Mouse (Mus musculus) layer of hippocampus, adult 9-11 months (tissue): ENCODE data around the gene Msrb2.

Source experiments
- DNase-seq: peaks from one replicate; pipeline ENCODE4 v3.0.0; 2022

Msrb2 gene

DNA sequence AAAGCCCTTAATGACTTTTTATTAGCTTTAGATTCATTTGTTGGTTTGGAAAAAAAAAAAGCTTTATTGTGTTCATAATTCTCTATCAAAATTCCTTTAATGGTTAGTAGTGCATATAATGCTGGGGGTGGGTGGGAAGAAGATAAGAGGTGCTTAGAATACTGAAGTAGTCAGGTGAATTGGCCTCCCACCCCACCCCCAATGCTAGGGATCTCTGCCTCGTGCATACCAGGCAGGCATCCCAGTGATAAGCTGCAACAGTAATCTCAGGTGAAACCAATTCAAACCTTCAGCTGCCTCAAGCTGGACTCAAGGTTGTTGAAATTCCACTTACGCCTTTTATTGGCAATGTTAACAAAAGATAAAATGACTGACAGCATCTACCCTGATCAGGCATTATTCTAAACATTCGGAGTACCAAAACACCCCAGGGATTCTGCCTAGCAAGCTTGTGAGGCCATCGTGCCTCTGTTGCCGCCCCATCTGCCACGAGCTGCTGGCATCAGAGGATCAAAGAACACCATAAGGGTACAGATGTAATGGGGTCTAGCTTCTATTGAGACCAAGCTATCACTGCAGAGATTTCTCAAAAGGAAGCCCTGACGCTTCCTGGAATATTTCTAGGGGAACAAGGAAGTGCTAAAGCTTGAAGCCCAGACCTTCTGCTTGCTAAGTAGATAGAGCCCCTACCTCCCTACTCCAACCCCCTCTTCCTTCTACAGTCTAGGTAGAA, 19.3 kb downstream of the Msrb2 start:
- DNase-seq: no peak

- no peak for DNase-seq
These were observed 20.4 kb downstream of the Msrb2 start for GRCm38 (mm10) chr2:19391649-19392048.

DNA sequence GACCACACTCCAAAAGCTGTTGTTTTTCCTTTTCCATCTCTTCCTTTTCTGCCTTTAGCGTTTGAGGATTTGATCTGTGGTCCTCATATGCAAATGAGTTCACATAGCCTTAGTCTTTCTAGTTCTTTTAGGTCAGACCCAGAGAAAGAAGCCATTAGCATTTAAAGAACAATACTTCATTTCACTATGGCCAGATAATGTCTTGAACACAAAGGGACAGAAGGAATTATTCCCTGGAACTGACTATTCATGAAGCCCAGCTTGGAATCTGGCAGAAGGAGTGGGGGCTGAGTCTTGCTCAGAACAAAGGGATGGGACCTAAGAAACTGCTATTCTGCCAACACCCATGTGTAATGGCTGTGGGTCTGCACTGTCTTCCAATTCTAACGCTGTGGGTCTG, 21.6 kb downstream of the Msrb2 start:
- DNase-seq: peak; percentile 54

GRCm38 (mm10) chr2:19405409-19405808, 34.2 kb downstream of the Msrb2 start:
- DNase-seq: no peak

GRCm38 (mm10) chr2:19406531-19406930, 35.3 kb downstream of the Msrb2 start:
- DNase-seq: no peak

DNA sequence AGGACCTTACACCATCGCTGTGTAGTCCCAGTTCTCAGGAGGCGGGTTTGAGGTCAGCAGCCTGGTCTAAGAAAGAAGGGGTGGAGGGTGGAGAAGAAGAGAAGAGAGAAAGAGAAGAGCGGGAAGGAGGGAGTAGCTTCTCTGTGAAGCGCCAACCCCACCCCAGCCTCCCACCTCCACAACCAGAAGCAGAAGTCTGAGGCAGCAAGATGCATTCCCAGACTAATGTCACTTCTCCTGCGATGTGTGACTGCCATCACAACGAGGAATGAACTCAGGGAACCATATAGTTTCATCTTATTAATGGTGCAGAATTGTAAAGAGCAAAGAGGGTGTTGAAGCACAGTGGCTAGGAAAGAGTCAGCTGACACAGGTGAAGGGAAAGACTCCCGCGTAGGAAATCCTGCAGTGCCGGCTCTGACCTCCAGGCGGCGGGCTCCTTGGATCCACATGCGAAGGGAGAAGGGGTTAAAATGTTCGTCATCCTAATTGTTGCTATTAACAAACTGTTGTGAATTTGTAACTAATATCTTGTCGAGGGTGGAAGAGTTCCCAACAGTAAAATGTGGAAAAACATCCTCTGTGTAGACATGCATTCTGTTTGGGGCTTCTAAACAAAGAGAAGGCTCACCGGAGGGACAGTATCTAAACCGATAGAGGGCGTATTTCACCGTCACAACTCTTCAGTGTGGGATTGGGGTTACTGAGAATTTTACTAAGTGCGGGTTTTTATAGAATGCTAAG, 43.2 kb downstream of the Msrb2 start:
- peak; percentile 21 for DNase-seq

GRCm38 (mm10) chr2:19415063-19415521, 43.9 kb downstream of the Msrb2 start:
- DNase-seq: peak; percentile 53

GRCm38 (mm10) chr2:19416066-19416465, 44.8 kb downstream of the Msrb2 start:
- DNase-seq: no peak

DNA sequence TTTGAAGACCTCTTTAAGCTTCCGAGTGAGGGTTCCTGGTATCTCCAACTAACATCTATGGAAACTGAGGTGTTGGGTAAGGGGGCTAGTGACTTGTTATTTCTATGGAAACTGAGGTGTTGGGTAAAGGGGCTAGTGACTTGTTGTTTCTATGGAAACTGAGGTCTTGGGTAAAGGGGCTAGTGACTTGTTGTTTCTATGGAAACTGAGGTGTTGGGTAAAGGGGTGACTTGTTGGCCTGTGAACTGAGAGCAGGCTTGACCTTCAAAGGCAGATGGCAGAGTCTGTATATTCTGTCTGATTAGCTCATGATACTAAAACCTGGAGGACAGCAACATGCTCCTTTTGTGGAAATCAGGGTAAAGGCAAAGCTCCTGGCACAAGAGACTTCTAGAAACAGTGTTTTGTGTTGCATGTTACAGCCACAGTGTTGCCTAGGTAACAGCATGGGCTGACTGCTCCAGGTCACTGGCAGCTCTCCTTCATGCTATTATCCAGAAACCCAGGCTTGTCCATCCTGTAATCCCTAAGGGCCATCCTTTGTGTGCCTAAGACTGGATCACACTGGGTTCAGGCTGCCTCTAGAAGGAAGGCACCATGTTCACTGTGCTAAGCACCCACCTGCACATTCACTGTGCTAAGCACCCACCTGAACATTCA, 48.6 kb downstream of the Msrb2 start:
- DNase-seq: no peak

DNA sequence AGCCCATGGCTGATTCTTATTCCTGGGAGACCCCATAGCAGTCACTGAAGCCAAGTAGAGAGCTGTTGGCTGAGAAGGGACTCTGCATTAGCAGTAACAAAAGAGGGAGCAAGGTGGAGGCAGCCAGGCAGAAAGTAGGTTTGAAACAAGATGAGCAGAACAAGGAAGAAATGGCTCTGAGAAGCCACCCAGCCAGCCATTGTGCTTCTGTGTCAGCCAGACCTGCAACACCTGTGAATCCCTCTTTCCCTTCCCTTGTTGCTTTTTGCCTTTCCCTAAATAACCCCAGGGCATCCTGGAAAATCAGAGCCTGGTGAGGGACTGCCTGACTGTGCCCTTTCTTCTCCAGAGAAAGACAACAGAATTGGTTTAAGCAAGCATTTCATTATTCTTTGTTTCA, 51.0 kb downstream of the Msrb2 start:
- DNase-seq: no peak

DNA sequence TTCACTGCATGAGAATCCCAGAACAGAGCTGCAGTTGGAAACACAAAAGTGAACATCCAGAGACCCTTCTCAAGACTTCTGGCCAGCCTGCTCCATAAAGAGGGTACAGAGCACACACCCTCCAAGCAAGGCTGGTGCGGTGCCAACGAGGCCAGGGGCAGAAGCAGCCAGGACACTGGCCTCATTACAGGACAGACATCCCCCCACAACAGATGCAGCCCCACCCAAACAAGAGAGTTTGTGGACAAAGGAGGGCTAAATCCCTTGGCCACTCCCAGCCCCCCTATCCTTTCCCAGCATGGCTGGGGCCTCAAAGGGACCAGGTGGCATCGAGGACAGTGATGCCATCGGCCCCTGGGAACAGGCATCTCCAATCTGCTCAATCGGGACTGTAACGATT, 51.8 kb downstream of the Msrb2 start:
- DNase-seq: no peak

DNA sequence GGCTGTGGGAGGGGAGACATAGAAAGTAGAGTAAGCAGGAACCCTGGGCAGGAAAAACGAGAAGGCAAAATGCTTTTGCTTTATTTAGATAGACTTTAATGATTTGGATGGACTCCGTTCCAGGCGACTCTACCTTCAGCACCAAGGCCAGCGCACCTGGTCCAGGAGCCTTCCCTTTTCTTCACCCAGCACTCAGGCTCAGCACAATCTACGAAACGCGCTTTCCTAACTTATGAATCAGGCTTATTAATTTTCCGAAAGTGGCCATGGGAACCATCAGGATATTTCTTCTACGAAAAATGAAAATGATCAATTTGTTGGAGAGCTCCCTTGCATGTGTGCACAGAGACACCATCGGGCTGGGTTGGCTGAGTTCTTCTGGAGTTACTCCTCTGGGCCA, 57.8 kb downstream of the Msrb2 start:
- DNase-seq: no peak

DNA sequence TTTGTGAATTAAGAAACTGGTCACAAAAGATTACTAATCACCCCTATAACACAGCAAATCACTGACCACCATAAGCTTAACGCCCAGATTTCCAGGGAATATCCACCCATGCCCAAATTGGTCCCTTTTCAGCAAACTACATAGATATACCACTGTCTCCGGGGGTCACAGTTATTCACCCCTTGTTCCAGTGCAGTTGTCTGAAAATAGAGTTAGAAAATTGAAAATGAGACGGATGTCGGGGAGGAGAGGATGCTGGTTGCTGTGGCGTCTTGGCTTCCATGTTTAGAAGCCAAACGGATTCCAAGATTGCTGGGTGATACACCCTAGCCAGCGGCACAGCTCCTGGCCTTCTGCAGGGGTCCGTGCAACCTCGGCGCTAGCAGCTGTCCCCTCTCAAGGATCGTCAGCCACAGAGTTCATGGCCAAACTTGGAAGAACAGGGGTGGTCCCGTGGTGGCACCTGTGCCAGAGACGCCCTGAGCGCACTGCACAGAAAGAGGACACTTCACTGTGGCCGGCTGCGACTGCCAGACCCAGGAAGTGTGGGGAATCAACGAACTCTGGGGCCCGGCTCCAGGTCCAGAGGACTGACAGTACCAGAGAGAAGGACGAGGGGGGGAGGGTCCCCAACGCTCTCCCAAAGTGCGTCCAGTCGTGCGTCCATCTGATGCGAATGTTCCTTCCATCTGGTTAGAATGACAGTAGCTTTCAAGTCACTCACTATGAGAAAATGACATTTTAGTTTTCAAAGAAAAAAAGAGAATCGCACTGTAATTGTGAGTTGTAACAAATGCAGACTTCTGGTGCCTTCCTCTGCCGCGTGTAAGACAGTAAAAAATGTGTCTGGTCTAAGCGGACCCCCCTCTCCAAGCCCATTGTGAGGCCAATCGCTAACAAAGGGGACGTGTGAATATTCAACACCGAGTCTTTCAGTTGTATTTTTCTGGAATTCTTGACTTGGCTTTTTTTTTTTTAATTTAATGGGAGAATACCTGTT, 58.8 kb downstream of the Msrb2 start:
- no peak for DNase-seq

DNA sequence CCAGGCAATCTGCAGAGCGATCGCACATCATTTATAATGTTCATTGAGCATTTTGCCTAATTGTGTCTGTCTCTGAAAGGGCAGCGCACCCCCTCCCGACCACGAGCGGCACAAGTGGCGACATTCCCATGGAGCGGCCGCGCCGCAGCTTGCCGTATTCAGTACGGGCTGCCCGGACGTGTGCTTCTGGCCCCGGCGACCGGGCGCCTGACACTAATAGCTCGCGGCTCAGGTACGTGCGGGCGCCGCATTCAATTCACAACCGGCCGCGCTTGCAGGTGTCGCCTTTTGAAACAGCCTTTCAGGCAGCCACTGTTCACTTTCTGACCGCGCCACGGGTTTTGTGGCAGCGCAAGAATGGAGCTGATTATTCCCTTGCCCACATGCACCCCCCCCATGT, 59.5 kb downstream of the Msrb2 start:
- DNase-seq: no peak

DNA sequence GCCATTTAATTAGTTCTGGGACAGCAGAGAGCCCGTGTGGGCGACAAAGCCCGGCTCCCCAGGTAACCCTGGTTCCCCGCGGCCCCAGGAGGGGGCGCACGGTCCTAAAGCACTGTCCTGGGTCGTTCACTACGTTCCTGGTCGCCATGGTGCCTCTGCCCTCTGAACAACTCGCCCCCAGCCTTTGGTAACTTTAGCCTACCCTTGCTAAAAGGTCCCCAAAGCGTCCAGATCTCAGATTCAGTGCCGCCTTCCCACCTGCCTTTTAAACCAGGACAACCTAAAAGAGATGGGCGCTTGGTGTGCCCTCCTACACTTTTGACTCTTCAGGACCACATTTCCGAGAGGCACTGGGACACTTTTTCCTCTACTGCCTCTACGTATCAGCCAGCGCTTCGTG, 59.9 kb downstream of the Msrb2 start:
- no peak for DNase-seq

DNA sequence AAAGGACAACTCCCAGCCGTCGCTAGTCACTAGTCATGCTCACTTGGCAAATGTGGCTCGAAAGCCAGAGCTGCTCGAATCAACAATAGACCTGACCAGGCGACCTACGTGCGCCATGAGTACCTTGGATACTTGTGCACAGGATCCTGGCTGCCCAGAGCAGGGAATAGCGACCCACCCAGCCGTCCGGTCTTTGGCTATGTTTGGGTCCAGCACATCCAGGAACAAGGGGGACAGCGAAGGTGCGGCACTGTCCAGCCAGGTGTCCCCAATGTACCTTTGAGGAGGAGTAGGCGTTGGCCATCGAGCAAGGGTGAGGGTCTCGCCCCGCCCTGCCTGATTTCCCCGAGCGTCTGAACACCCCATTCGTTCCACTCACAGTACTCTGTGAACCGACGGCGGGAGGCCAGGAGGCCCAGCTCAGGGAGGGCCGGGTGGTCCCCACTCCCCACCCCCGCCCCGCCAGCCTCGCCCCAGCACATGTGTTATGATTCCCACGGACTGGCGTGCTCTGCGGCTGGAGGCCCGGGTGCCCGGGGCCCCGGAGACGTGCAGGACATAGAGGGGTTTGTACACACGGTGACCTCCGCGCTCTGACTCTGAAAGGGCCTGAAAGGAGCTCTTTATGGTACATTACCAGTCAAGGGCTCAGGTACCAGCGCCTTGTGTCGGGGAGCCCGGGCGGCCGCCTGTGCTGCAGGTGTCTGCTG, 60.5 kb downstream of the Msrb2 start:
- DNase-seq: no peak

GRCm38 (mm10) chr2:19444346-19444745, 73.1 kb downstream of the Msrb2 start:
- no peak for DNase-seq
